Mouse (Mus musculus): ENCODE results near the gene Pibf1. TPM values are rescaled to one million over a fixed set of nuclear protein-coding genes. Genes with fewer than 3 reads are reported as not detected.

Pibf1 gene
- polyA plus RNA-seq, 1 experiment: 2.5 TPM

DNA sequence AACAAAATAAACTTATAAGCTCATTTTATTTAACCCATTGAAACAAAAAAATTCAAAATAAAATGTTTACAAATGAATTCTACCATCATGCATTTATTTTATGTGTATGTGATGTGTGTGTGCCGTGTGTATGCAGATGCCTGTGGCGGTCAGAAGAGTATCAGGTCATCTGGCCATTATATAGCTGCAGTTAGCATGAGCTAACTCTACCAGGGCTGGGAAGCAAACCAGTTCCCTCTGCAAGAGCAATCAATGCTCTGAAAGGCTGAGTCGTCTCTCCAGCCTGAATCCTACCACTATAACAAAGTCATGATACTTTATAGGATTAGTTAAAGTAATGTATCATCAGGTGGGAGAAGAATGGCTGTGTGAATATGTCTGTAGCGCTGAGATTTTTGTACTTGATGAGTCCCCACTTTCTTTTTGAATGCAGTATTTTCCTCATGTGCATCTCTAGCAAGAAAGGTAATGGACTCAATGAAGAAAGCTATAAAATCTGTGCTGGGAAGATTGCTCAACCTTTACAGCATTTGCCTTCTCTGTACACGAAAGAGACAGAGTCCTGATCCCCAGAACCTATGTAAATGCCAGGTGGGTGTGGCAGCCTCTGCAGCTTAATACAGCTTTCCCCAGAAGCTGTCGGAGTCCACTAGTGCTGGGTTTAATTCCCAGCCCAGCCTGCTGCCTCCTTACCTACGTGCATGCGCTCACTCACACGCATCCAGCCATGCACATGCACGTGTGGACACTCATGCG, 22.5 kb downstream of the Pibf1 start:
- Histone ChIP-seq H3ac (ENCODE audit: control insufficient read depth, insufficient read length) (no peak overlapping the region), H3K36me3 (ENCODE audit: control insufficient read depth, insufficient read depth) (peaks cover 14% of the 10 kb centered on the region), H3K79me2 (ENCODE audit: control insufficient read depth, insufficient read depth) (no peaks in the 10 kb centered on the region), H3K27me3 (ENCODE audit: control insufficient read depth, insufficient read depth, insufficient read length) (no peaks in the 10 kb centered on the region), H3K4me2 (ENCODE audit: low read depth) (no peak overlapping the region), H3K4me3 (no peak overlapping the region)
- TF ChIP-seq CEBPB (IDR thresholded peaks at IDR 0.05; ENCODE audit: insufficient read depth, poor library complexity, severe bottlenecking) (no peak), REST (IDR thresholded peaks at IDR 0.05; ENCODE audit: insufficient read depth, insufficient read length) (no peak), SRF (IDR thresholded peaks at IDR 0.05; ENCODE audit: control insufficient read depth, insufficient read length, low read depth) (no peak)

DNA sequence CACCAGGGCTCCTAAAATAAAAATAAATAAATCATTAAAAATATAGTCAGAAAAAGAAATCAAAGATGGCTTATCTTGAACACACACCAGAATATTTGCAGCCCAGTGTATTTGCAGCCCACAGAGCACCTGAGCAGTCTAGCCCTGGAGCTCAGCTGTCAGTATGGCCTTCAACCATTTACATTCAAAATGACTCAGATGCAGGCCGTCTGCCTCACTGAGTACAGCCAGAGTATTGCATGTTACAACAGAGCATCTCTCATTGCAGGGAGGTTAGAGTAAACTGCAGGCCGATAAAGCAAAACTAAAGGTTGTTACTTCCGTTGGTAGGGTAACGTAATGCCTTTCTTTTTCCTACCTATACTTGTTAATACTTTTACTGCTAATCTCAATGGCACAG, 24.9 kb downstream of the Pibf1 start:
- H3ac ChIP-seq (ENCODE audit: control insufficient read depth, insufficient read length): no peak overlapping the region
- H3K27me3 ChIP-seq (ENCODE audit: control insufficient read depth, insufficient read depth, insufficient read length): no peaks in the 10 kb centered on the region
- no peak for TF ChIP-seq MYOG (IDR thresholded peaks at IDR 0.05; ENCODE audit: control insufficient read depth in 1 of 3, insufficient read depth in 1 of 3, insufficient read length in 2 of 3, low read depth in 2 of 3)
- TF ChIP-seq TCF3 (IDR thresholded peaks at IDR 0.05; ENCODE audit: insufficient read length, low read depth): no peak
- no peak for TF ChIP-seq CEBPB (IDR thresholded peaks at IDR 0.05; ENCODE audit: insufficient read depth, poor library complexity, severe bottlenecking)
- no peak for TF ChIP-seq MYOD1 (IDR thresholded peaks at IDR 0.05; ENCODE audit: control insufficient read depth in 1 of 3, insufficient read length in 2 of 3, low read depth in 2 of 3)
- no peak for TF ChIP-seq REST (IDR thresholded peaks at IDR 0.05; ENCODE audit: insufficient read depth, insufficient read length)
- no peak for TF ChIP-seq POLR2AphosphoS2 (IDR thresholded peaks at IDR 0.05; ENCODE audit: insufficient read length, low read depth)
- no peak for TF ChIP-seq E2F4 (IDR thresholded peaks at IDR 0.05; ENCODE audit: insufficient read depth)
- no peak for TF ChIP-seq POLR2A (IDR thresholded peaks at IDR 0.05; ENCODE audit: insufficient read length, low read depth)
- TF ChIP-seq MAX (IDR thresholded peaks at IDR 0.05; ENCODE audit: low read depth): no peak
- TF ChIP-seq TCF12 (IDR thresholded peaks at IDR 0.05; ENCODE audit: insufficient read depth, poor library complexity, severe bottlenecking): no peak
- no peak for TF ChIP-seq SRF (IDR thresholded peaks at IDR 0.05; ENCODE audit: control insufficient read depth, insufficient read length, low read depth)
- TF ChIP-seq USF1 (IDR thresholded peaks at IDR 0.05; ENCODE audit: low read depth): no peak
- no peaks in the 10 kb centered on the region for H3K79me2 ChIP-seq (ENCODE audit: control insufficient read depth, insufficient read depth)
- H3K36me3 ChIP-seq (ENCODE audit: control insufficient read depth, insufficient read depth): peaks cover 4% of the 10 kb centered on the region
- no peak overlapping the region for H3K4me2 ChIP-seq (ENCODE audit: low read depth)
- H3K4me3 ChIP-seq: no peak overlapping the region

DNA sequence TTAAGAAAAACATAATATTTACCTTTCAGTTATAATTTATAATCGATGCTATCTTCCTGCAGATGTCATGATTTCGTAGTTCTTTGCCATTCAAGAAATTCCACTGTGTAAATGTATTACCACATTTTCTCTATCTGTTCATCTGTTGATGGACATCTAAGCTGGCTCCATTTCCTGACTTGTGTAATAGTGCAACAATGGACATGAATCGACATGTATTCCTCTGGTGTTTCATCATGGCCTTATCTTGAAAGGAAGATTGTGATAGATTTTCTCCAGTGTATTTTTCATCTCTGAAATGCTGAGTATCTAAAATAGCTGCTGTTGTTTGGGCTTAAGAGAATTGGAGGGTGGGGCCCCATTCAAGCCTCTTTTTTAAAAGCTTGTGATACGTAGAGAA, 27.5 kb downstream of the Pibf1 start:
- Histone ChIP-seq H3K27me3 (ENCODE audit: control insufficient read depth, insufficient read depth, insufficient read length) (no peaks in the 10 kb centered on the region), H3K4me3 (no peak overlapping the region), H3K4me2 (ENCODE audit: low read depth) (no peak overlapping the region), H3K36me3 (ENCODE audit: control insufficient read depth, insufficient read depth) (peaks cover 14% of the 10 kb centered on the region), H3ac (ENCODE audit: control insufficient read depth, insufficient read length) (no peak overlapping the region), H3K79me2 (ENCODE audit: control insufficient read depth, insufficient read depth) (no peaks in the 10 kb centered on the region)
- no peak for TF ChIP-seq TCF12 (IDR thresholded peaks at IDR 0.05; ENCODE audit: insufficient read depth, poor library complexity, severe bottlenecking)

DNA sequence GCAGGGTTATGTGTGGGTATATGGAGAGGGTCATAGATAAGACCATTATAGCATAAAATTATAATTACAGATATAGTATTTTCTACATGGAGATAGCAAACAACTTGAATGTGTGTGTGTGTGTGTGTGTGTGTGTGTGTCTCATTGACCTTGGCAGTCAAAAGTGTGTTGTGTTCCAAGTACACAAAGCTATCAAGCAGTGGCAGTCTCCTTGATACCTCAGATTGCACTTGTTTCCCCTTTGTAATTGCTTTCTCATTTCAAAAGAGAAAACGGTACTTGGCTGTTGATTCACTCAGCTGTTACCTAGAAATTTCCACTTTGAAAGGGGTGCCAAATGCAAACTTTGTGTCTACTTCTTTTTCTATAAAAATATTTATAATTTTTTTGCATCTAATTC, 28.3 kb downstream of the Pibf1 start:
- Histone ChIP-seq H3ac (ENCODE audit: control insufficient read depth, insufficient read length) (no peak overlapping the region), H3K27me3 (ENCODE audit: control insufficient read depth, insufficient read depth, insufficient read length) (no peaks in the 10 kb centered on the region), H3K4me2 (ENCODE audit: low read depth) (no peak overlapping the region), H3K36me3 (ENCODE audit: control insufficient read depth, insufficient read depth) (peaks cover 14% of the 10 kb centered on the region), H3K79me2 (ENCODE audit: control insufficient read depth, insufficient read depth) (no peaks in the 10 kb centered on the region), H3K4me3 (no peak overlapping the region)
- TF ChIP-seq E2F4 (IDR thresholded peaks at IDR 0.05; ENCODE audit: insufficient read depth) (no peak), SRF (IDR thresholded peaks at IDR 0.05; ENCODE audit: control insufficient read depth, insufficient read length, low read depth) (no peak), TCF3 (IDR thresholded peaks at IDR 0.05; ENCODE audit: insufficient read length, low read depth) (no peak), MYOD1 (IDR thresholded peaks at IDR 0.05; ENCODE audit: control insufficient read depth in 1 of 3, insufficient read length in 2 of 3, low read depth in 2 of 3) (no peak), REST (IDR thresholded peaks at IDR 0.05; ENCODE audit: insufficient read depth, insufficient read length) (no peak), USF1 (IDR thresholded peaks at IDR 0.05; ENCODE audit: low read depth) (no peak), MYOG (IDR thresholded peaks at IDR 0.05; ENCODE audit: control insufficient read depth in 1 of 3, insufficient read depth in 1 of 3, insufficient read length in 2 of 3, low read depth in 2 of 3) (no peak), POLR2AphosphoS2 (IDR thresholded peaks at IDR 0.05; ENCODE audit: insufficient read length, low read depth) (no peak), MAX (IDR thresholded peaks at IDR 0.05; ENCODE audit: low read depth) (no peak), CEBPB (IDR thresholded peaks at IDR 0.05; ENCODE audit: insufficient read depth, poor library complexity, severe bottlenecking) (no peak), TCF12 (IDR thresholded peaks at IDR 0.05; ENCODE audit: insufficient read depth, poor library complexity, severe bottlenecking) (no peak), POLR2A (IDR thresholded peaks at IDR 0.05; ENCODE audit: insufficient read length, low read depth) (no peak)

DNA sequence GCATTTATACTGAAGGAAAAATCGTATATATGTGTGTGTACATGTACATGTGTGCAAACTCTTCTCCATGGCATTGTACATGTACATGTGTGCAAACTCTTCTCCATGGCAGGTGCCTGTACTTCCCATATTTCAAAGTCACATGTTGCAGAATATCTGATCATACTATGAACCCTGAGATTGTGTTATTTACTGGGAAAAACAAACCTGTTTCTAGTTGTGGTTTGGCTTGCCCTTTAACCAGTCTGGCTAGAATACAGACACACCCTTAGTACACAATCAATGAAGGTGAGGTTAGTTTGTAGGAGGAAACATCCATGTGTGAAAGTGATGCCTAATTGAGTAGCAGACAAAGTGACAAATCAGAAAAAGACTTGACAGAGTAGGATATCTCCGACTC, 29.8 kb downstream of the Pibf1 start:
- H3K27me3 ChIP-seq (ENCODE audit: control insufficient read depth, insufficient read depth, insufficient read length): no peaks in the 10 kb centered on the region
- H3K79me2 ChIP-seq (ENCODE audit: control insufficient read depth, insufficient read depth): no peaks in the 10 kb centered on the region
- TF ChIP-seq POLR2AphosphoS2 (IDR thresholded peaks at IDR 0.05; ENCODE audit: insufficient read length, low read depth) (no peak), REST (IDR thresholded peaks at IDR 0.05; ENCODE audit: insufficient read depth, insufficient read length) (no peak), POLR2A (IDR thresholded peaks at IDR 0.05; ENCODE audit: insufficient read length, low read depth) (no peak), SRF (IDR thresholded peaks at IDR 0.05; ENCODE audit: control insufficient read depth, insufficient read length, low read depth) (no peak), TCF12 (IDR thresholded peaks at IDR 0.05; ENCODE audit: insufficient read depth, poor library complexity, severe bottlenecking) (no peak), CEBPB (IDR thresholded peaks at IDR 0.05; ENCODE audit: insufficient read depth, poor library complexity, severe bottlenecking) (no peak), USF1 (IDR thresholded peaks at IDR 0.05; ENCODE audit: low read depth) (no peak), MYOG (IDR thresholded peaks at IDR 0.05; ENCODE audit: control insufficient read depth in 1 of 3, insufficient read depth in 1 of 3, insufficient read length in 2 of 3, low read depth in 2 of 3) (no peak)
- no peak overlapping the region for H3K4me3 ChIP-seq
- H3K4me2 ChIP-seq (ENCODE audit: low read depth): no peak overlapping the region
- H3ac ChIP-seq (ENCODE audit: control insufficient read depth, insufficient read length): no peak overlapping the region
- H3K36me3 ChIP-seq (ENCODE audit: control insufficient read depth, insufficient read depth): peaks cover 14% of the 10 kb centered on the region

Data from myocyte (in vitro differentiated cells).